Mouse (Mus musculus) brain, adult 10 weeks (tissue): ENCODE data around the gene Rps15a. TPM values are rescaled to one million over a fixed set of nuclear protein-coding genes. Genes with fewer than 3 reads are reported as not detected.

Experiments used
- polyA plus RNA-seq: library from polyadenylated mRNA; stranded (reverse); fragments of 350-450 nt; fragmentation: Illumina TruSeq; extraction: RNeasy Lipid Tissue Mini Kit (QIAGEN cat#74804); gene quantifications from one replicate; pipeline ENCODE4 v1.2.3, GENCODE M21; 2015; ENCODE audit warnings: low read depth, low replicate concordance

The Rps15a gene
- 901 TPM for polyA plus RNA-seq

DNA sequence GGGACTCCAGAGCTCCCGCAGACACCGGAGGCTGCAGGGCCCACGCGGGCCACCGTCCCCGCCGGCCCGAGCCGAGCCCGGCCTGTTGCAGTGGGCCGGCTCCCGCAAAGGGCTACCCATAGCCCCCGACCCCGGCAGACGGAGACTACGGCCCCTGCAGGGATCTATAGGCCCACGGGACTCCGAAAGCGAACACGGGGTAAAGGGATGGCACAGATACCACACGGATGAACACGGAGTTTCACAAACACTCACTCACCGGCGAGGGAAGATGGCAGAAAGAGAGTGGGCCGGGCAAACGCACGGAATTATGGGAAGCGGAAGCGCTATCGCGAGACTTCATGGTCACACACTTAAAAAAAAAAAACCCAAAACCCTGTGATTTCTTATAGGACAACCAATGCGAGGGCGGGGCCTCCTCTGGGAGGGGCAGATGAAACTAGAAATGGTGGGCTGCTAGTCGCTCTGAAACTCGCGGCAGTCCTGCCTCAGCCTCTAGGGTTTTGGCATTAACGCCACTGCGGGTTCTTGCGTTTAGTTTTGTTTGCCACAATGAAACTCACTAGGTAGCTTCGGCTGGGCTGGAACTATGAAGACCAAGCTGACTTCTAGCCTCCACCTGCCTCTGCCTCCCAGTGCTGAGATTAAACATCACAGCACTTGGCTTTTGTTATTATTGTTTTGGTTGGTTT, at the start of gene Rps15a:
Gene Rps15a, minus strand, starts transcription at position 312 of the 692 bp plus-strand sequence.

DNA sequence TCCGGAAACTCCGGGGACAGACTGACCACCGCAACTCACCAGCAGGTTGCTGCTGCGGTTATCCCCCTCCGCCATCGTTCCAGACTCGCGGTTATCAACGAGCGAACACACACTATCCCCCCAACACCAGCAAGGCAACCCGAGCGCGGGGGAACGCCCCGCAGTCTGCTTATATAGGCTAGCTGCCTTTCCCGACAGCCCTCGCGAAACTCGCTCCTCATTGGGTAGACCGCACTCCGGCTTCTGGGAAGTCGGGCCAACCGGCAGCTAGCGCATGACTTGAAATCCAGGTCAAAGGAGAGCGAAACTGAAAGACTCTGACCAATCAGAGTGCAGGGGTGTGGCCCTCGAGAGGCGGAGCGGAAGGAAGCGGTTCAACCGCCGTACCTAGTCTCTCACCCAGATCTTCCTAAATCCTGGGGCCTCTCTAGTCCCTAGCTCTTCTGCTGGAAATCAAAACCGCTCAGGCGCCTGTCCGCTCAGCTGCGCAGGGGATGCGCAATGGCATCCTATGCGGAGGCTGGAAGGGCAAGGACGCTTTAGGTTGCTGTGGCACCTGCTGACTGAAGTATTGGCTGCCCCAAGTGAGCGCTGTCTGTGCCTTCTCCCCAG, 13.5 kb upstream of the Rps15a start, which contains the start of gene Arl6ip1:
Gene Arl6ip1, minus strand, starts transcription at position 233 of the 612 bp plus-strand sequence.

Other genes starting within 250 kb of the Rps15a start
- 328 TPM for gene Arl6ip1, start 13.5 kb upstream of the Rps15a start, polyA plus RNA-seq
- 35.4 TPM for gene Smg1, start 127.5 kb upstream of the Rps15a start, polyA plus RNA-seq